Mouse (Mus musculus) ES-E14 (cell line): ENCODE measurements at regions not wholly inside any gene's neighbourhood (a gene's known extent, or its start where the extent isn't known, plus 50 kb on each side); places are given as distances from the start of the nearest gene placed in this dataset.

Source experiments
- DNase-seq: peaks from one replicate; pipeline ENCODE4 v3.0.0-alpha.2; 2013; ENCODE audit warnings: low read depth, low spot score
- H3K27ac ChIP-seq: 2 replicates; pipeline ENCODE4 v1.5.1; 2012; ENCODE audit warnings: low read depth, mild to moderate bottlenecking, low read length, moderate library complexity, mixed read lengths; ENCODE audit not compliant: poor library complexity, insufficient read depth, severe bottlenecking
- H3K36me3 ChIP-seq: 2 replicates; pipeline ENCODE4 v1.6.1; 2012; ENCODE audit warnings: mild to moderate bottlenecking, low read length, moderate library complexity, mixed read lengths; ENCODE audit not compliant: control insufficient read depth, poor library complexity, insufficient read depth, severe bottlenecking
- H3K4me1 ChIP-seq, 2 experiments: fragments of 150-350 bp in 1 of 2; sonication (generic) in 1 of 2; 2 replicates each; pipeline ENCODE4 v1.6.1; 2012; ENCODE audit warnings: low read length in 2 of 2, mild to moderate bottlenecking in 1 of 2, mixed read lengths in 1 of 2; ENCODE audit not compliant: control insufficient read depth in 2 of 2, insufficient read depth in 2 of 2, poor library complexity in 1 of 2
- H3K4me3 ChIP-seq, 2 experiments: fragments of 150-350 bp in 1 of 2; sonication (generic) in 1 of 2; 2 replicates each; pipeline ENCODE4 v1.5.1; 2012; ENCODE audit warnings: low read length in 2 of 2, low read depth in 1 of 2, mild to moderate bottlenecking in 1 of 2, mixed read lengths in 1 of 2; ENCODE audit not compliant: insufficient read depth in 1 of 2, poor library complexity in 1 of 2, severe bottlenecking in 1 of 2
- H3K9ac ChIP-seq: 2 replicates; pipeline ENCODE4 v1.6.1; 2012; ENCODE audit warnings: low read depth, mild to moderate bottlenecking, low read length, mixed read lengths; ENCODE audit not compliant: poor library complexity, insufficient read depth, severe bottlenecking
- H3K9me3 ChIP-seq: fragments of 150-350 bp; sonication (generic); 2 replicates; pipeline ENCODE4 v1.6.1; 2012; ENCODE audit warnings: low read depth, mild to moderate bottlenecking, low read length; ENCODE audit not compliant: control insufficient read depth, insufficient read depth
- CHD2 ChIP-seq: IDR thresholded peaks from 2 replicates; pipeline ENCODE4 v1.6.1; 2014; ENCODE audit warnings: mild to moderate bottlenecking, low read depth, low read length, inconsistent platforms
- HCFC1 ChIP-seq: IDR thresholded peaks from 2 replicates; pipeline ENCODE4 v1.6.1; 2012; ENCODE audit warnings: low read length, inconsistent platforms, borderline replicate concordance; ENCODE audit not compliant: insufficient read depth
- MAFK ChIP-seq: IDR thresholded peaks from 2 replicates; pipeline ENCODE4 v1.6.1; 2014; ENCODE audit warnings: mild to moderate bottlenecking, low read depth, low read length, inconsistent platforms; ENCODE audit not compliant: insufficient read depth
- ZC3H11A ChIP-seq: IDR thresholded peaks from 2 replicates; pipeline ENCODE4 v1.6.1; 2012; ENCODE audit warnings: low read depth, mild to moderate bottlenecking, inconsistent platforms, low read length, borderline replicate concordance
- ZNF384 ChIP-seq: IDR thresholded peaks from 2 replicates; pipeline ENCODE4 v1.6.1; 2012; ENCODE audit warnings: low read depth, low read length, inconsistent platforms
- in situ Hi-C, 2 experiments: fragments of 600-800 bp; cut with MboI; formaldehyde crosslinking; loops; one replicate each; pipeline ENCODE4 v1.15.1; 2025; ENCODE audit warnings: low sequenced_read_pairs in 2 of 2, inconsistent platforms in 1 of 2; ENCODE audit not compliant: unreplicated experiment in 2 of 2

DNA sequence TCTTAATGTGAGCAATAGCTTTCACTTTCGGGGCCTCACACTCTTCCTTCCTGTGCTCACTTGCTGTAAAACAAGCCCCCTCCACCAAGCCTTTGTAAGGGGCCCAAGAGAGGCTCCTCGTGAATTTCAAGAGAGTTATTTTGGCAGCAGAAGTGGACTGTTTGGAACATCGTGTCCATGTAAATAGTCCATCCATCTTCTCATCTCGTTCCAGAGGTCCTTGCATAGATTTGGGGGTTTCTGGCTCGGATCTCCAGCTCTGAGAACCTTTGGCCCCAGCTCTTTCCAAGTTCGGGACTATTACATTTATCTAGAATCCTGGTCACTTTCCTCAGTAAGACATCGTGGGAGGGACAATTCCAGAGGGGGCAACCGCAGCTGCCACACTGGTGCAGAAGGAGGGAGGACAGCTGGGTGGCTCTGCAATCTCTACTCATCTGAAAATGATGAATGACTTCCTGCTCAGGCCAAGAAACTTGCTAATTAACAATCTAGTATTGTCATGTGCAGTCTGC is 152.3 kb upstream of the Zfp637 start:
- Histone ChIP-seq H3K36me3 (no peaks in the 10 kb centered on the region), H3K4me3 (no peak overlapping the region), H3K9me3 (no peaks in the 10 kb centered on the region), H3K27ac (no peak overlapping the region), H3K9ac (no peak overlapping the region), H3K4me1 (no peaks in the 10 kb centered on the region)
- DNase-seq: no peak
- TF ChIP-seq MAFK (no peak), ZNF384 (no peak), HCFC1 (no peak), ZC3H11A (no peak), CHD2 (no peak)
- in situ Hi-C loops: loop anchor here in 1 of 2 experiments (10.0 kb wide), 1 partner anchor 136 kb away; no protein-coding TSS in a partner anchor

DNA sequence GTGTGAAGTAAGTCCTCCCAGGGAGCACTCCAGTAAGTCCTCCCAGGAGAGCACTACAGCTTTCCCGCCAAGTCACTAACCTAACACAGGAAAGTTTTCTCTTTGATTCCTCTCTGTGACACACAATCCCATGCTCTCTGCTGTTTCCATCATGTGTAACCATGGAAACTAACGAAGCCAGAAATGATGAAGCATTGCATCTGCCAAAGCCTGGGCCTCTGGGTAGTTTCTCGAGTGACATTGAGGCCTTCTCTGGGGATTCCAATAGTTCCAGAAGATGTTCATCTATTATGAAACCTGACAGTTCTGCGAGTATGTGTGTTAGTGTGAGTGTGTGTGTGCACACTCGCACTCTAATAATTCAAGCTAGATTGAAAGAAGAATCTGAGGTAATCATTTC is 140.7 kb upstream of the Zfp637 start:
- Histone ChIP-seq H3K9ac (no peak overlapping the region), H3K4me1 (no peaks in the 10 kb centered on the region), H3K36me3 (no peaks in the 10 kb centered on the region), H3K9me3 (no peaks in the 10 kb centered on the region), H3K27ac (no peak overlapping the region), H3K4me3 (no peak overlapping the region)
- DNase-seq: no peak
- in situ Hi-C loops: no loop called here
- no peak for TF ChIP-seq HCFC1
- no peak for TF ChIP-seq ZNF384
- TF ChIP-seq CHD2: no peak
- TF ChIP-seq MAFK: no peak
- no peak for TF ChIP-seq ZC3H11A

DNA sequence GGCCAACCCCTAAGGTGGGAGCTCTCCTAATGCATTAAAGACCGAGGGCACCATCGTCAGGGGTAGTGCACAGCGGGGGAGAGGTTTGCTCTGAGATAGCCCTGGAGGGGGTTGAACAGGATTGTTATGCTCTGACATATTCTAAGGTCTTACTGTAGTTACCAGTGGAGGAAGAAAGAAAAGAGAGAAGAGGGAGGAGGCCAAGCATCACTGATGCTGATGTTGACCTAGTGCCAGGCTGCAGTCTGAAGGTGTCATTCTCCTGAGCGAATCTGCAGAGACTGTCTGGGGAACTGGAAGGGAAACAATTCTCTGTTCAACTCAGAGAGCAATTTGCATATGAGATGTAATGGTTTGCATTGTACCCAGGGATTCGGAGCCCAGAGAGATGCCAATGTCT is 139.4 kb upstream of the Zfp637 start:
- DNase-seq: no peak
- TF ChIP-seq ZNF384: no peak
- no peak for TF ChIP-seq HCFC1
- no peaks in the 10 kb centered on the region for H3K4me1 ChIP-seq
- no peak overlapping the region for H3K9ac ChIP-seq
- no peak overlapping the region for H3K27ac ChIP-seq
- no peaks in the 10 kb centered on the region for H3K36me3 ChIP-seq
- in situ Hi-C loops: no loop called here
- no peaks in the 10 kb centered on the region for H3K9me3 ChIP-seq
- H3K4me3 ChIP-seq: no peak overlapping the region

DNA sequence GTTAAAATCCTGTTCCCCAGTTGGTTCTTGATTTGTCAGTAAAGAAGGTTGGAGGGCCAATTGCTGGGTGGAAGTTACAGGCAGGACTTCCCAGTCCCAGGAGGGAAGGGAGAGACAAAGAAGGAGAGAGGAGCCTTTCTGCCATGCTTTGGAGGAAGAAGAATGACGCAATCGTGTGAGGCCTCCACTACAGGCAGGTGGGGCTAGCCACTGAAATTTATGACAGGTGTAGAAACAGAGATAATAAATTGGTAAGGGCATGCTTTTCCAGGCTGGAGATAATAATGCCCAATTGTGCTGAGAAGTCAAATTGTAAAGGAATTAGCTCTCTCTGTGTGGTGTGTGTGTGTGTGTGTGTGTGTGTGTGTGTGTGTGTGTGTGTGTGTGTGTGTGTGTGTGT is 135.0 kb upstream of the Zfp637 start:
- in situ Hi-C loops: no loop called here
- Histone ChIP-seq H3K4me1 (no peaks in the 10 kb centered on the region), H3K9ac (no peak overlapping the region), H3K27ac (no peak overlapping the region), H3K9me3 (no peaks in the 10 kb centered on the region), H3K36me3 (no peaks in the 10 kb centered on the region), H3K4me3 (no peak overlapping the region)
- no peak for DNase-seq
- TF ChIP-seq ZNF384: no peak

DNA sequence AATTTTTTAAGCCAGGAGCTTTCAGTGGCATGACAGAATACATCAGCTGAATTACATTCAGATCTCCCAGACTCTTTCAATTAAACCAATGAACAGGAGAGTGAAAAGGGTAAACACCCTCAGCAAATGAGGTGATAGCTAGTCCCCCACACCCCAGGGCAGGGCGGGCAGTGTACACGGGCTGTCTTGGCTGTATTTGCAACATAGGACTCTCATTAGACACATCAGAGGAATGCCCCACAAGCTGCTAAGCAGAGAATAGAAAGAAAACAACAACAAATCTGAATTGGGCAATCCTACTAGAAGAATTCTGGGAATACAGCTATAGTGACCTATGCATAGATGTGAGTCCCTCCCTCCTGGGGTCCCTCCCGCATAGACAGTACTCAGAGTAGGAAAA is 131.8 kb upstream of the Zfp637 start:
- Histone ChIP-seq H3K27ac (no peak overlapping the region), H3K36me3 (no peaks in the 10 kb centered on the region), H3K4me1 (no peaks in the 10 kb centered on the region), H3K4me3 (no peak overlapping the region), H3K9me3 (no peaks in the 10 kb centered on the region), H3K9ac (no peak overlapping the region)
- no peak for DNase-seq
- in situ Hi-C loops: no loop called here
- TF ChIP-seq HCFC1 (no peak), CHD2 (no peak), ZC3H11A (no peak), ZNF384 (no peak), MAFK (no peak)
